Mouse (Mus musculus): ENCODE data around the gene Syn3. TPM values are rescaled to one million over a fixed set of nuclear protein-coding genes. Genes with fewer than 3 reads are reported as not detected.

The Syn3 gene
- polyA plus RNA-seq, 1 experiment from 2014 or later, result 5.9 TPM

DNA sequence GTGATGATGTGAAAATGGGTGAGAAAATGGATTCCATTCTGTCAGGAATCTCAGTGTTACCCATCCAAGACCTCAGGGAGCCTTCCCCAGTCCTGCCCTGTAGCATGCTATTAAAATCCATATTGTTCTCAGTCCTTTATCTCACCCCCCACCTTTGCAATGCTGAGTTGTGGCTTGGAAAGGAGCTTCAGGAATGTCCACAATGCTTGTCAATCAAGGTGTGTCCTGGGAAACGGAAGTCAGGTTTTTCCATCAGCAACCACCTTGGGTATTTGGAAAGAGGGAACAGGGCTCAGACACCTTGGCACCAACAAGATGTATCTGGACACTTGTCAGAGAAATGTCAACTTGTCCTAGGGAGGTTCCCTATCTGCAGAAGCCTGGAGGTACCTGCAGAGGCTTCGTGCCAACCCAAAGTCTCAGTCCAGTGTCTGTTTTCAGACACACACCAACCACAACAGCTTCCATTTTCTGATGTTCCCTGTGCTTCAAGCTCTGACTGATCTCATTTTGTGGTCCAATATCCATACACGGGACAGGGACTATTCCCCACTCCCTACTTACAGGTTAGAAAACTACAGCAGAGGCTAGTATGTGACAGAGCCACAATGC is 302.2 kb downstream of the Syn3 start:
- Histone ChIP-seq H3K9ac (ENCODE audit: low read depth, low read length) (no peak overlapping the region), H3K4me2 (ENCODE audit: low read length) (no peak overlapping the region), H3K27me3 (ENCODE audit: insufficient read depth, low read length) (no peaks in the 10 kb centered on the region), H3K27ac (no peak overlapping the region), H3K9me3 (replicated peaks; ENCODE audit: low read length) (no peaks in the 10 kb centered on the region), H3K4me3 (replicated peaks; ENCODE audit: low read depth, low read length) (no peak overlapping the region), H3K4me1 (replicated peaks; ENCODE audit: insufficient read depth, low read length) (no peaks in the 10 kb centered on the region), H3K36me3 (ENCODE audit: insufficient read depth, low read length) (no peaks in the 10 kb centered on the region)
- 84% methylated on average over 3 of the region's 3 CpGs for WGBS
- ATAC-seq (replicated peaks; ENCODE audit: low FRiP score, low read depth) (no peak), DNase-seq (ENCODE audit: low spot score) (no peak)
- TF ChIP-seq CTCF (IDR thresholded peaks at IDR 0.05; ENCODE audit: low read depth), result no peak

DNA sequence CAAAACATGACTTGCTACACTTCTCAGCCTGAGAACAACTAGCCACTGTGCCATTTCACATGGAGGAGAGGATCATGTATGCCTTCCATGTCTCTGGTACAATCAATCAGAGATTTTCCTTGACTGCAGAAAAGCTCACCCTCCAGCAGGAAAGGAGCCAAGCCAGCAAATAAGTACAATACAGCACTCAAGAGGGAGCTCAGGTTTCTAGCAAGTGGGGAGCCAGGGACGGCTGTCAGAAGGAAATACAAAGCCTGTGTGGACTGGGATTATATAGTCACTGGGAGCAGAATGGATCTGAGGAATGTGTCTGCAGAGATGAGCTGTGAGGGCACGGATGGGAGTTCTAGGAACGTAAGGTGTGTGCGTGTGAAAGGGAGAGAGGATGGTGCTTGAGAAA is 304.0 kb downstream of the Syn3 start:
- Histone ChIP-seq H3K9ac (ENCODE audit: low read depth, low read length) (no peak overlapping the region), H3K4me1 (replicated peaks; ENCODE audit: insufficient read depth, low read length) (no peaks in the 10 kb centered on the region), H3K9me3 (replicated peaks; ENCODE audit: low read length) (no peaks in the 10 kb centered on the region), H3K4me3 (replicated peaks; ENCODE audit: low read depth, low read length) (no peak overlapping the region), H3K27me3 (ENCODE audit: insufficient read depth, low read length) (no peaks in the 10 kb centered on the region), H3K27ac (no peak overlapping the region), H3K4me2 (ENCODE audit: low read length) (no peak overlapping the region), H3K36me3 (ENCODE audit: insufficient read depth, low read length) (no peaks in the 10 kb centered on the region)
- ATAC-seq (replicated peaks; ENCODE audit: low FRiP score, low read depth), result no peak
- no peak for DNase-seq (ENCODE audit: low spot score)
- WGBS, result 75% methylated on average over 4 of the region's 4 CpGs
- TF ChIP-seq CTCF (IDR thresholded peaks at IDR 0.05; ENCODE audit: low read depth), result no peak

DNA sequence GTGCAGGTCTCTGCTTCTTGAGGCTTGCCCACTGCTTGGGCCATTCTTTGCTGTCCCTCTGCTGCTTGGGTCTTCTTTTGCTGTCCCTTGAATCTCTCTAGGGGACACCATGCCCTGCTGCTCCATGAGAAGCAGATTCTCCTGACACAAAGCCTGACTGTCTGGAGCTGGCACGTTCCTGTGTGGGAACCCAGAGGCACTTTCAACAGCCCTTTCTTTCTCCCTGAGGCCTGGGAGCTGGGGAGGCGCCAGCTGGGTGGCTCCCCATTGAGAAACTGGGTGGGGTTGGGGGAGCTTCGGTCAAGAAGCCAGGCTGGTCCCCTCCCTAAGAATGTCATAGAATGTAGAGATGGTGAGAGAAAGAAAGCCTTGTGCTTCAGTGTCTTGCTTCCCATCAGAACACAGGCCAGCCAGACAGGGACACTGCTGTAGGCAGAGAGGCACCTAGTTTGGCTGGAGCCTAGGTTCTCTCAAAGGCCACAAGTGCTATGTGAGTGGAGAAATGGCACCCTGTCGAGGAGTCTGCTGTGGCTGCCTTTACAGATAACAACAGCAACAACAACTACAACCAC is 304.7 kb downstream of the Syn3 start:
- WGBS, result 74% methylated on average over 4 of the region's 4 CpGs

GRCm38 (mm10) chr10:86188614-86189013 is 310.1 kb downstream of the Syn3 start:
- DNase-seq (ENCODE audit: low spot score) (no peak), ATAC-seq (replicated peaks; ENCODE audit: low FRiP score, low read depth) (no peak)
- H3K27me3 ChIP-seq (ENCODE audit: insufficient read depth, low read length), result no peaks in the 10 kb centered on the region
- H3K36me3 ChIP-seq (ENCODE audit: insufficient read depth, low read length), result no peaks in the 10 kb centered on the region
- no peak overlapping the region for H3K4me3 ChIP-seq (replicated peaks; ENCODE audit: low read depth, low read length)
- TF ChIP-seq CTCF (IDR thresholded peaks at IDR 0.05; ENCODE audit: low read depth), result no peak
- 80% methylated on average over 4 of the region's 4 CpGs for WGBS
- no peaks in the 10 kb centered on the region for H3K4me1 ChIP-seq (replicated peaks; ENCODE audit: insufficient read depth, low read length)
- H3K9ac ChIP-seq (ENCODE audit: low read depth, low read length), result no peak overlapping the region
- H3K9me3 ChIP-seq (replicated peaks; ENCODE audit: low read length), result no peaks in the 10 kb centered on the region
- no peak overlapping the region for H3K27ac ChIP-seq
- no peak overlapping the region for H3K4me2 ChIP-seq (ENCODE audit: low read length)

More for the DNA sequence above, 304.7 kb downstream of the Syn3 start:
- DNase-seq (ENCODE audit: low spot score) (no peak), ATAC-seq (replicated peaks; ENCODE audit: low FRiP score, low read depth) (no peak)
- H3K36me3 ChIP-seq (ENCODE audit: insufficient read depth, low read length), result no peaks in the 10 kb centered on the region
- TF ChIP-seq CTCF (IDR thresholded peaks at IDR 0.05; ENCODE audit: low read depth), result no peak
- H3K4me3 ChIP-seq (replicated peaks; ENCODE audit: low read depth, low read length), result no peak overlapping the region
- H3K4me1 ChIP-seq (replicated peaks; ENCODE audit: insufficient read depth, low read length), result no peaks in the 10 kb centered on the region
- H3K4me2 ChIP-seq (ENCODE audit: low read length), result no peak overlapping the region
- H3K27me3 ChIP-seq (ENCODE audit: insufficient read depth, low read length), result no peaks in the 10 kb centered on the region
- no peak overlapping the region for H3K27ac ChIP-seq
- no peak overlapping the region for H3K9ac ChIP-seq (ENCODE audit: low read depth, low read length)
- H3K9me3 ChIP-seq (replicated peaks; ENCODE audit: low read length), result no peaks in the 10 kb centered on the region

GRCm38 (mm10) chr10:86187881-86188280 is 310.8 kb downstream of the Syn3 start:
- Histone ChIP-seq H3K27ac (no peak overlapping the region), H3K36me3 (ENCODE audit: insufficient read depth, low read length) (no peaks in the 10 kb centered on the region), H3K9ac (ENCODE audit: low read depth, low read length) (no peak overlapping the region), H3K4me3 (replicated peaks; ENCODE audit: low read depth, low read length) (no peak overlapping the region), H3K4me1 (replicated peaks; ENCODE audit: insufficient read depth, low read length) (no peaks in the 10 kb centered on the region), H3K4me2 (ENCODE audit: low read length) (no peak overlapping the region), H3K27me3 (ENCODE audit: insufficient read depth, low read length) (no peaks in the 10 kb centered on the region), H3K9me3 (replicated peaks; ENCODE audit: low read length) (no peaks in the 10 kb centered on the region)
- WGBS, result 75% methylated on average over 5 of the region's 5 CpGs
- no peak for ATAC-seq (replicated peaks; ENCODE audit: low FRiP score, low read depth)
- no peak for DNase-seq (ENCODE audit: low spot score)
- no peak for TF ChIP-seq CTCF (IDR thresholded peaks at IDR 0.05; ENCODE audit: low read depth)

- Histone ChIP-seq H3K4me2 (ENCODE audit: low read length) (no peak overlapping the region), H3K4me1 (replicated peaks; ENCODE audit: insufficient read depth, low read length) (no peaks in the 10 kb centered on the region), H3K9me3 (replicated peaks; ENCODE audit: low read length) (no peaks in the 10 kb centered on the region), H3K4me3 (replicated peaks; ENCODE audit: low read depth, low read length) (no peak overlapping the region), H3K27me3 (ENCODE audit: insufficient read depth, low read length) (no peaks in the 10 kb centered on the region), H3K27ac (0 out of 2 replicates have a peak overlapping the region, but pooled peaks have one; percentile 2), H3K36me3 (ENCODE audit: insufficient read depth, low read length) (no peaks in the 10 kb centered on the region), H3K9ac (ENCODE audit: low read depth, low read length) (no peak overlapping the region)
- DNase-seq (ENCODE audit: low spot score) (peak; percentile 32), ATAC-seq (replicated peaks; ENCODE audit: low FRiP score, low read depth) (no peak)
- TF ChIP-seq CTCF (IDR thresholded peaks at IDR 0.05; ENCODE audit: low read depth), result no peak
- WGBS, result 35% methylated on average over 8 of the region's 8 CpGs
Observed at GRCm38 (mm10) chr10:86183148-86183885, 315.4 kb downstream of the Syn3 start.

All from kidney, postnatal 0 days (tissue).